Mouse (Mus musculus) hindlimb bud, embryonic 11.5 days (tissue): ENCODE data around the gene Ccz1.
A peak's percentile ranks its signal among the peaks of the same experiment; 100 is the strongest.

Experiments
- DNase-seq: peaks from one replicate; pipeline ENCODE4 v3.0.0-alpha.2; 2012; ENCODE audit warnings: low read depth, low spot score; ENCODE audit errors: extremely low spot score

The Ccz1 gene

GRCm38 (mm10) chr5:143994632-143995365 is 19.9 kb downstream of the Ccz1 start:
- DNase-seq = no peak

- DNase-seq = no peak
Measured at GRCm38 (mm10) chr5:143993849-143994248, 20.8 kb downstream of the Ccz1 start.

GRCm38 (mm10) chr5:143993260-143993659 is 21.4 kb downstream of the Ccz1 start:
- no peak for DNase-seq

GRCm38 (mm10) chr5:143992661-143993060 is 22.0 kb downstream of the Ccz1 start:
- DNase-seq = no peak

- DNase-seq = no peak
Measured at GRCm38 (mm10) chr5:143990086-143990485, 24.6 kb downstream of the Ccz1 start.

- DNase-seq = no peak
Measured at GRCm38 (mm10) chr5:143989046-143989445, 25.6 kb downstream of the Ccz1 start.

- DNase-seq = no peak
Measured at GRCm38 (mm10) chr5:143987596-143987995, 27.1 kb downstream of the Ccz1 start.

- DNase-seq = no peak
Measured at GRCm38 (mm10) chr5:143985381-143985780, 29.3 kb downstream of the Ccz1 start.

- DNase-seq = no peak
Measured at GRCm38 (mm10) chr5:143982361-143982760, 32.3 kb downstream of the Ccz1 start.

- DNase-seq = no peak
Measured at GRCm38 (mm10) chr5:143980858-143981257, 33.8 kb downstream of the Ccz1 start.

GRCm38 (mm10) chr5:143976726-143977431 is 37.8 kb downstream of the Ccz1 start:
- no peak for DNase-seq

GRCm38 (mm10) chr5:143976232-143976631 is 38.4 kb downstream of the Ccz1 start:
- no peak for DNase-seq

- DNase-seq = no peak
Measured at GRCm38 (mm10) chr5:143975631-143975933, 39.1 kb downstream of the Ccz1 start.

- peak; percentile 49 for DNase-seq
Measured at GRCm38 (mm10) chr5:143974931-143975630, 39.6 kb downstream of the Ccz1 start.

- no peak for DNase-seq
Measured at GRCm38 (mm10) chr5:143972628-143973027, 42.0 kb downstream of the Ccz1 start.

GRCm38 (mm10) chr5:143966671-143967070 is 48.0 kb downstream of the Ccz1 start:
- DNase-seq = no peak

GRCm38 (mm10) chr5:143965586-143966345 is 48.9 kb downstream of the Ccz1 start:
- no peak for DNase-seq

GRCm38 (mm10) chr5:143961176-143961575 is 53.5 kb downstream of the Ccz1 start:
- no peak for DNase-seq

- DNase-seq = no peak
Measured at GRCm38 (mm10) chr5:143959551-143959950, 55.1 kb downstream of the Ccz1 start.

GRCm38 (mm10) chr5:143957101-143957500 is 57.6 kb downstream of the Ccz1 start:
- no peak for DNase-seq

- no peak for DNase-seq
Measured at GRCm38 (mm10) chr5:143950016-143950415, 64.7 kb downstream of the Ccz1 start.
